Mouse (Mus musculus): Measurements from ENCODE around the gene Tmub1. TPM values are rescaled to one million over a fixed set of nuclear protein-coding genes. Genes with fewer than 3 reads are reported as not detected.

The Tmub1 gene
- polyA plus RNA-seq, 1 experiment: 9.8 TPM

GRCm38 (mm10) chr5:24477909-24478308 lies 30.3 kb upstream of the Tmub1 start:
- H3K79me2 ChIP-seq (ENCODE audit: control insufficient read depth, insufficient read depth): peaks cover 44% of the 10 kb centered on the region
- no peak overlapping the region for H3ac ChIP-seq (ENCODE audit: control insufficient read depth, insufficient read length, low read depth)
- no peaks in the 10 kb centered on the region for H3K27me3 ChIP-seq (ENCODE audit: control insufficient read depth, insufficient read depth, insufficient read length)
- H3K4me3 ChIP-seq (ENCODE audit: insufficient read depth, poor library complexity, severe bottlenecking): no peak overlapping the region
- peaks cover 25% of the 10 kb centered on the region for H3K79me3 ChIP-seq (ENCODE audit: low read depth)
- TF ChIP-seq USF1 (IDR thresholded peaks at IDR 0.05; ENCODE audit: low read depth) (no peak), MYOD1 (IDR thresholded peaks at IDR 0.05; ENCODE audit: control insufficient read depth, insufficient read length, low read depth) (no peak), MYOG (IDR thresholded peaks at IDR 0.05; ENCODE audit: control insufficient read depth, extremely low read depth, insufficient read length) (no peak)
- peaks cover 49% of the 10 kb centered on the region for H3K36me3 ChIP-seq (ENCODE audit: control insufficient read depth, insufficient read depth)

- H3K79me2 ChIP-seq (ENCODE audit: control insufficient read depth, insufficient read depth): peaks cover 67% of the 10 kb centered on the region
- no peak overlapping the region for H3ac ChIP-seq (ENCODE audit: control insufficient read depth, insufficient read length, low read depth)
- peaks cover 45% of the 10 kb centered on the region for H3K79me3 ChIP-seq (ENCODE audit: low read depth)
- TF ChIP-seq MAX (IDR thresholded peaks at IDR 0.05) (no peak), CTCF (IDR thresholded peaks at IDR 0.05; ENCODE audit: control insufficient read depth, insufficient read depth, insufficient read length) (no peak), MYOG (IDR thresholded peaks at IDR 0.05; ENCODE audit: control insufficient read depth, extremely low read depth, insufficient read length) (no peak), MYOD1 (IDR thresholded peaks at IDR 0.05; ENCODE audit: control insufficient read depth, insufficient read length, low read depth) (no peak), FOSL1 (IDR thresholded peaks at IDR 0.05; ENCODE audit: insufficient read depth, low read length, poor library complexity, severe bottlenecking) (no peak), CEBPB (IDR thresholded peaks at IDR 0.05; ENCODE audit: low read depth) (no peak), USF1 (IDR thresholded peaks at IDR 0.05; ENCODE audit: low read depth) (no peak)
- peaks cover 42% of the 10 kb centered on the region for H3K36me3 ChIP-seq (ENCODE audit: control insufficient read depth, insufficient read depth)
- H3K4me3 ChIP-seq (ENCODE audit: insufficient read depth, poor library complexity, severe bottlenecking): no peak overlapping the region
- H3K27me3 ChIP-seq (ENCODE audit: control insufficient read depth, insufficient read depth, insufficient read length): no peaks in the 10 kb centered on the region
Observed at GRCm38 (mm10) chr5:24475476-24476241, 28.0 kb upstream of the Tmub1 start.

GRCm38 (mm10) chr5:24474723-24475261 lies 27.1 kb upstream of the Tmub1 start:
- Histone ChIP-seq H3ac (ENCODE audit: control insufficient read depth, insufficient read length, low read depth) (no peak overlapping the region), H3K27me3 (ENCODE audit: control insufficient read depth, insufficient read depth, insufficient read length) (no peaks in the 10 kb centered on the region), H3K79me2 (ENCODE audit: control insufficient read depth, insufficient read depth) (peaks cover 75% of the 10 kb centered on the region), H3K36me3 (ENCODE audit: control insufficient read depth, insufficient read depth) (peaks cover 37% of the 10 kb centered on the region), H3K4me3 (ENCODE audit: insufficient read depth, poor library complexity, severe bottlenecking) (no peak overlapping the region), H3K79me3 (ENCODE audit: low read depth) (peaks cover 52% of the 10 kb centered on the region)
- TF ChIP-seq USF1 (IDR thresholded peaks at IDR 0.05; ENCODE audit: low read depth) (no peak), FOSL1 (IDR thresholded peaks at IDR 0.05; ENCODE audit: insufficient read depth, low read length, poor library complexity, severe bottlenecking) (no peak), CEBPB (IDR thresholded peaks at IDR 0.05; ENCODE audit: low read depth) (no peak), MYOG (IDR thresholded peaks at IDR 0.05; ENCODE audit: control insufficient read depth, extremely low read depth, insufficient read length) (no peak), MAX (IDR thresholded peaks at IDR 0.05) (no peak), MYOD1 (IDR thresholded peaks at IDR 0.05; ENCODE audit: control insufficient read depth, insufficient read length, low read depth) (no peak), CTCF (IDR thresholded peaks at IDR 0.05; ENCODE audit: control insufficient read depth, insufficient read depth, insufficient read length) (no peak)

DNA sequence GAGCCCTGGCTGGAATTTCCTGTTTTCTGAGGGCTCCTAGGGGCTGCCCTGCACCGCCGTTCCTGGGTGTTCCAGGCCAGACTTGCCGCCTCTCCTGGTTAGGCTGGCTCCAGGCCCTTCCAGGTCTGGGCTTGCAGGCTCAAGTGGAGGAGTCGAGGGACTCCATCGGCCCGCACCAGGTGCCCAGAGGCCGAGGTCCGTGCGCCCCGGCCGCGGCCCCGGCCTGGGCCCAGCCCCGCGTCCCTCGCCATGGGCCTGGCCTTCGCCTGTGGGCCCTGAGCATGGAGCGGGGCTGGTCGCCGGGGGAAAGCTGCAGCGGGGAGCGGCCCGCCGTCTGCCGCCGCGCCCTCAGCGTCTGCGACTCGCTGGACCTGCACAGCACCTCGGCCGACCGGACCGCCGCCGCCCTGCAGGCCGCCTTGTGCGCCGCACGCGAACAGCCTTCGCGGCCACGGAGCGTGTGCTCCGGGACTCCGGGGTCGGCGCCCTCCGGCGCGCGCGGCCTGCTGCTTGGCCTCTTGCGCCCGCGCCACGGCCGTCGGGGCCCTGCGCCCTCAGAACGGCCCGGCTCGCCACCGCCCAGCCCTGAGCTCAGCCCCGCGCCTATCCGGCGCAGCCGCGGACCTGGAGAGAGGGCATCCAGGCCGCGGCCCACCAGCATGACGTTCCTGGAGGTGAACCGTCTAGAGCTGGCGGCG lies 26.5 kb upstream of the Tmub1 start:
- no peak overlapping the region for H3ac ChIP-seq (ENCODE audit: control insufficient read depth, insufficient read length, low read depth)
- no peaks in the 10 kb centered on the region for H3K27me3 ChIP-seq (ENCODE audit: control insufficient read depth, insufficient read depth, insufficient read length)
- TF ChIP-seq CTCF (IDR thresholded peaks at IDR 0.05; ENCODE audit: control insufficient read depth, insufficient read depth, insufficient read length): no peak
- TF ChIP-seq MAX (IDR thresholded peaks at IDR 0.05): no peak
- TF ChIP-seq MYOD1 (IDR thresholded peaks at IDR 0.05; ENCODE audit: control insufficient read depth, insufficient read length, low read depth): no peak
- no peak for TF ChIP-seq CEBPB (IDR thresholded peaks at IDR 0.05; ENCODE audit: low read depth)
- TF ChIP-seq USF1 (IDR thresholded peaks at IDR 0.05; ENCODE audit: low read depth): no peak
- TF ChIP-seq FOSL1 (IDR thresholded peaks at IDR 0.05; ENCODE audit: insufficient read depth, low read length, poor library complexity, severe bottlenecking): no peak
- TF ChIP-seq MYOG (IDR thresholded peaks at IDR 0.05; ENCODE audit: control insufficient read depth, extremely low read depth, insufficient read length): no peak
- peaks cover 82% of the 10 kb centered on the region for H3K79me2 ChIP-seq (ENCODE audit: control insufficient read depth, insufficient read depth)
- peaks cover 58% of the 10 kb centered on the region for H3K79me3 ChIP-seq (ENCODE audit: low read depth)
- no peak overlapping the region for H3K4me3 ChIP-seq (ENCODE audit: insufficient read depth, poor library complexity, severe bottlenecking)
- H3K36me3 ChIP-seq (ENCODE audit: control insufficient read depth, insufficient read depth): peaks cover 34% of the 10 kb centered on the region

DNA sequence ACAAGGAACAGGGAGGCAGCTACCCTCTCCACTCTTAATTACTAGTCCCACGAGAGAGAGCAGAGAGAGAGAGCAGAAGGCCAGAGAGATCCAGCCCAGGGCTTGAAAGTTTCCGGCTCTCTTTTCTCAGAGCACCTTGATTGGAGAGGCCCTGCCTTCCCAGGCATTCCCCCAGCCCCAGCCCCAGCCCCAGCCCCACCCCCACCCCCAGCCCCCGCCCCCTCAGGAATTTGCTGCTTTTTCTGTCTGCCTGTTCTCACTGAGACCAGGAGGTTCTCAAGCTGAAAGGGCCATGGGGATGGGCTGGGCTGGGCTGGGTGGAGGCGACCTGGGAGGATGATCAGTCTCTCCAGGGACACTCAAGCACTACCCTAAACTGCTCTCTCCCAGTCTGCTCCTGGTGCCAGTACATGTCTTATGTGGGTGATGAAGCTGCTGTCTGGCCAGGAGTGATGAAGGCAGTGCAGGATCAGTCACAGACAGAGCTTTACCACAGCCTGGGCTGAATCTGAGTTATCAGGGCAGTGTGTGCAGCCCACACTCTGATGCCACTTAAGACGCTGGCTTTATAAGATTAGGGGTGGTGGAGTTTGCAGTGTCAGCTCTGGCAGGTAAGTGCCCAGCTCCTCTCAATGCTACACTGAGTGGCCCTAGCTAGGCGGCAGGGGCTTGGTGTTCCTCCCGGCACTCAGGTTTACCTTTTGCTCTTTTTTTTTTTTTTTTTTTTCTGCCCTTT lies 25.4 kb upstream of the Tmub1 start:
- Histone ChIP-seq H3K79me2 (ENCODE audit: control insufficient read depth, insufficient read depth) (peaks cover 93% of the 10 kb centered on the region), H3K79me3 (ENCODE audit: low read depth) (peaks cover 63% of the 10 kb centered on the region), H3ac (ENCODE audit: control insufficient read depth, insufficient read length, low read depth) (no peak overlapping the region), H3K4me3 (ENCODE audit: insufficient read depth, poor library complexity, severe bottlenecking) (no peak overlapping the region), H3K27me3 (ENCODE audit: control insufficient read depth, insufficient read depth, insufficient read length) (no peaks in the 10 kb centered on the region), H3K36me3 (ENCODE audit: control insufficient read depth, insufficient read depth) (peaks cover 25% of the 10 kb centered on the region)
- TF ChIP-seq FOSL1 (IDR thresholded peaks at IDR 0.05; ENCODE audit: insufficient read depth, low read length, poor library complexity, severe bottlenecking): no peak
- TF ChIP-seq CTCF (IDR thresholded peaks at IDR 0.05; ENCODE audit: control insufficient read depth, insufficient read depth, insufficient read length): no peak
- no peak for TF ChIP-seq USF1 (IDR thresholded peaks at IDR 0.05; ENCODE audit: low read depth)
- no peak for TF ChIP-seq MYOG (IDR thresholded peaks at IDR 0.05; ENCODE audit: control insufficient read depth, extremely low read depth, insufficient read length)
